Mouse (Mus musculus): ENCODE data around the gene Map3k20.

DNA sequence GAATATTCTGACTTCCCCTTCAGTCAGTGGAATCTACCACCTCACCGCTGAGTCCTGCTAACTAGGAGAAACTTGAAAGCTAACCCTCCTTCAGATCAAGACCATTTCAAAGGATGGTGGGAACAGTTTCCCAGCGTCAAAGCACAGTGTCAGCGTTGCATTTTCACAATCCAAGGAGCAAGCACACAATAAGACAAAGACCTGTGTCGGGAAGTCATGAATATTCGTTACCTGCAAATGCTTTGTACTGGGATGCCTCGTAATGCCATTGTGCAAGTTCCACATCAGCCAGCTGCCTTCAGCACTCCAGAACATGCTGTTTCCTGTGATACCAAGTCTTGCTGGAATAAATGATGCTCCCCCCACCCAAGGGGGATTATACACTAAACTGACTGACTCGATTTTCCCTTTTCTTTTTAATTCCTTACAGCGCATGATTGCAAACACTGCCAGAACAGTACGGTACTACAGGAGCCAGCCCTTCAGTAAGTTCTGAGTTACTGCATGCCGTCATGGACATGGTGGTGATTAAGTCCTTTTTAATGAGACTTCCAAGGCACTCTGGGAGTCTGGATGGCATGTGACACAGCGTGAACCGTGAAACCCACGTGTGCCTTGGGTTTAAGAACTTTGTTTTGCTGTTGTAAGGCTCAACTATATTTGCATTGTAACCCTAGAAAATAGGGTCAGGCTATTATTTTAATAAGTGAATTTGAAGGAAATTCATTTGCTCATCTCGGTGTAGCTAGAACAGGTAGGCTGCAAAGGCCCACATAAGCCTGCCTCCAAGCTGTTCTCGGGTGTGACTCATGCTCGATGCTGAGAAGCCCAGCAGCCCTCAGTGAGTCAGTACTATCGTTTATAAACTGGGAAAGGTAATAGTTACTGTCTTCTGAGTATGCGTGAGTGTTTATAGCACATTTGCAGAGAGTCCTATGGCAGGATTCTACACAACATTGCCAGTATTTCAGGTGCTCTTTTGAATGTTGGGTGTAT is 32.6 kb upstream of the Map3k20 start:
- TF ChIP-seq CTCF (IDR thresholded peaks at IDR 0.05; ENCODE audit: control insufficient read depth, insufficient read depth, low read length) (no peak), POLR2A (IDR thresholded peaks at IDR 0.05; ENCODE audit: borderline replicate concordance, control insufficient read depth, low read depth, low read length) (no peak)

All from bone marrow, adult 2 months (tissue).